Mouse (Mus musculus): ENCODE data around the gene Lmx1b.

Lmx1b gene

DNA sequence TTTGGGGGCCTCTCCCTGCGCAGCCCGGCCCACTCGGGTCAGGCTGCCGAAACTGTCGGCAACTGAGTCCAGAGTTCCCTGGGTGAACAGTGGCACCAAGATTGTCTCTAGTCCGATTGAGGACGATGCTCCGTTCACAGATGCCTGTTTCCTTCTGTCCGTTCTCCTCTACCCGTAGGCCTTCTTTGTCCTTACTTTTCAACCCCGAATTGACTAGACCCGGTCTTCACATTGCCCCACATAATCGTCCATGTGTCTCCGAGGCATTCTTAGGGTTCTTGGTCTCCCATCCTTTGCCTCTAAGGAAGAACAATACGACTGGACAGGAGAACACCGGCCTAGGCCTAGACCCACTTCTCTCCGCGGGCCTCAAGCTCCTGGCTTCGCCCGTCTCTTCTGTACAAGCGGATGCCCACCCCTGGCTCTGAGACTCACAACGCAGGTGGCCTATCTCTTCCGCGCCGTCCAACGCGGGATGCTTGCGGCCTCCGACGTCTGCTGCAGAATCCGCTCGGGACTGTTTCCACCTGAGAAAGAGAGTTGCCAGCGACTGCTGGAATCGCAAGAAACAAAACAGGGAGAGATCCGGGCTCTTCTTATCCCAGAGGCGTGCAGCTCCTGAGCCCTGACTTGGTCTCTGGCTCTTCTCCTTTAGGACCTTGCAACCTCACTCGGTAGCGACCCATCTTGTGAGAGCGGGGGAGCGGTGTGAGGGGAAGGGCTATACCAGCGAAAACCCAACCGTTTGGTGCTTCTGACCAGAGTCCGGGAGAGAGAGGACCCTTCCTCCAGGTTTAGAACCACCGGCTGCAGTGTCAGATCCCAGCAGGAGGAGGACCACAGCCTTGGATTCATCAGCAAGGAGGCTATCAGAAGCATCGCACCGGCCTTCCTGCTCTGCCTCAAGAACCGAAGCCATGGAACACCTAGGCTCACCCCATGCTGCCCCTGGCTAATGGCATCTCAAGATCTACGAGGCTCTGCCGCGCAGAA is 3.7 kb upstream of the Lmx1b start:
- peak; percentile 29 for DNase-seq

- DNase-seq: peak; percentile 85
Observed at GRCm38 (mm10) chr2:33642650-33643458, 2.5 kb upstream of the Lmx1b start.

DNA sequence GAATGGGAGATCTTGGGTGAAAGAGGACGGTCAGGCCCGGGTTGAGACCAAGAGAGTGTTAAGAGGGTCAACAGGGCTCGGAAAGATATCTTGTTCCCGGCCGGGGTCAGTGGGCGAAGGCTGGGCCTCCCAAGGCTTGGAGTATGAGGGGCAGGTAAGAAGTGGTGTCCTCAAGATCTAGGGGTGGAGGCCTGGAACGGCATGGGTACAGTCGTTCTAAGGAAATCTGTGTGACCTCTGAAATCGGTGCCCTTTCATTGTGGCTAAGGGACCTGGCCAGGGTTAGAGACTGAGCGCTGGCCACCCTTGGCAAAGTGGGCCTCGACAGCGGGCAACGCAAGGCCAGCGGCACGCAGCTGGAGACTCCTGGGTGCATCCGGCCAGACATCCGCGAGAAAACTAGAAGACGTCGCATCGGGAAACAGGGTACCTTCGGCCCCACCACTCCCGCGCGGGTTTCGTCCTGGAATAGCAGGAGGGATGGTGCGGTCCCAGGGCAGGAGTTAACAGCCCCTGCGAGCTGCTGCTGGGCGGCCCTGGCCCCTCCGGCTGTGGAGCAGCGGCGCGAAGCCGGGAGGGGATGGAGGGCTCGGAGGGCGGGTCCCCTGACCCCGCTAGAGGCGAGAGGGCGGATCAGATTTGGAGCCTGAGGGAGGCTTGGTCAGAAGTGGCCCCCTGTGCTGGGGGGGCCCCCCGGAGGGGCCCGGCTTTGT is 1.7 kb upstream of the Lmx1b start:
- peak; percentile 33 for DNase-seq

- peak; percentile 53 for DNase-seq
Observed at GRCm38 (mm10) chr2:33640978-33641858, 907 bp upstream of the Lmx1b start.

- peak; percentile 74 for DNase-seq
Observed at GRCm38 (mm10) chr2:33639301-33640170, 775 bp downstream of the Lmx1b start.

DNA sequence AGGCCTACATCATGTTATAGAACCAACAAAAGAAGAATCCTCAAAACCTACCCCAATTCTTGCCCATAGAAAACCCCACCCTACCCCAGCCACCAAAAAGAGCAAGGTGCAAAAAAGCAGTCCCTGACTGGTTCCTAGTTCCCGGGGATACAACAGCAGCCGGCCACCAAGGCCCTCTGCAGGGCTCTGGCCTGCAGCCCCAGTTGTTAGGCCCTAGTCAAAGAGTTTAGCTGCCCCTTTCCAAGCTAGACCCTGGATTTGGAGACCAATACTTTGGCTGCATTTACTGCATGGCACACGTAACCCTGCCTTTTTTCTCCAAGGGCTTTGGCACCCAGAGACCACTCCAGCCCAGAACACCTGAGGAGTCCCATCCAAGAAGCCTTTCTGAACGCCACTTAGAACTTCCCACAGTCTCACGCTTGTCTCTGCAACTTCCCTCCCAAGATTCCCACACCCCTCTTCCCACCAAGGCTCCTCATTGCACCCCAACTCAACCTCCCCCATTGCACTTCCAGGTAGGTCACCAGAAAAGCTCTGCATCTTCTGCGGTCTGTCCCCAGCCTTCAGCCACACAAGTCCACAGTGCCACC is 2.1 kb downstream of the Lmx1b start:
- DNase-seq: no peak

GRCm38 (mm10) chr2:33637288-33637687 is 3.0 kb downstream of the Lmx1b start:
- no peak for DNase-seq

- DNase-seq: peak; percentile 22
Observed at GRCm38 (mm10) chr2:33636628-33637188, 3.6 kb downstream of the Lmx1b start.

GRCm38 (mm10) chr2:33636117-33636521 is 4.2 kb downstream of the Lmx1b start:
- peak; percentile 17 for DNase-seq

- no peak for DNase-seq
Observed at GRCm38 (mm10) chr2:33635323-33636116, 4.8 kb downstream of the Lmx1b start.

DNA sequence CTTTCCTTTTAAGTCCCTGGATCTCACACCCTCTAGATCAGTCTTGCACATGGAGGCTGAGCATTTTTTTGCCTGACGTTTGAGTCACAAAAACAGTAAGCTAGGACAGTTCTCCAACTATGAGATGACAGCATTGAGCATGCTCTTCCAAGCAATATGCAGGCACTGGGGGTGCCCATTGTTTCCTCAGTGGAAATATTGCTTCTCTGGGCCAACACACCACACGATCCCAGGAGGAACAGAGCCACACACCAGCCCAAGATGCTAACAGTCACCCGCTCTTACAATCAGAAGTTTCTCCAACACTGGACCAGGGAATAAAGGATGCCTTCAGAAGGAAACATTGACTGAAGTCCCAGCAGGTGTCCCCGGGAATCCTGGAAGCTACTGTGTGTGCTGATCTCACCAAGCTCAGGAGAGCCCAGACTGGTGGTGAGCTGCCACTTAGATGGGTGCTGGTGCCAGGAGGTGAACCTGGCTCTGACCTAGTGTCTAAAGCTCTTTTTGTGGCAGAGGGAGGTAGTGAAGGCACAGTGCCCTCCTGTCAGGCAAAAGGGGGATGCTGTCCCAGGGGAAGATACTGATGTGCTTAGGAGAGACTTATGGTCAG is 5.7 kb downstream of the Lmx1b start:
- DNase-seq: no peak

- no peak for DNase-seq
Observed at GRCm38 (mm10) chr2:33633955-33634354, 6.4 kb downstream of the Lmx1b start.

DNA sequence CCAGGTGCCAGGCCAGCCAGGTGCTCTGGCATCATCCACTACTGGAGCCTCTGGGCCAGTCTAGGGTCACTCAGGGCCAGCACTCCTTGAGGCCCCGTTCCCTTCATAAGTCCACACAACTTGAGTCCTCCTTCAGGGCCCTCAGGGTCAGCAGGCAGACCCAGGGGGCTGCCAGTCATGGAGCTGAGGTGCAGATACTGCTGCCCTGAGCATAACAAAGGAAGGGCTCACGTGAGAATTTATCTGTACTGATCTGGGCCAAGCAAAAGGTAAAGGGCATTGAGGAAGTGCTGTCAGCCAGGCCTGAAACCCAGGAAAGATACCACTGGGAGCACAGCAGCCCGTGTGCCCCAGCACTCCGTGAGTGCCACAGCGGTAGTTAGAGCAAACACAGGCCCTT is 7.1 kb downstream of the Lmx1b start:
- no peak for DNase-seq

- no peak for DNase-seq
Observed at GRCm38 (mm10) chr2:33632551-33633059, 7.7 kb downstream of the Lmx1b start.

- peak; percentile 11 for DNase-seq
Observed at GRCm38 (mm10) chr2:33631708-33632343, 8.5 kb downstream of the Lmx1b start.

- no peak for DNase-seq
Observed at GRCm38 (mm10) chr2:33631022-33631707, 9.1 kb downstream of the Lmx1b start.

Data from thymus, postnatal 4 days (tissue).